Mouse (Mus musculus) kidney, adult 11 months (tissue): ENCODE results near the gene Morn4.
A peak's percentile ranks its signal among the peaks of the same experiment; 100 is the strongest.
"Not testable (repeated sequence)": the region's sequence is repeated elsewhere in the genome, so short reads cannot be mapped to it uniquely, and the experiment has no call there.

Source experiments
- DNase-seq: peaks from one replicate; pipeline ENCODE4 v3.0.0; 2022

Gene Morn4

DNA sequence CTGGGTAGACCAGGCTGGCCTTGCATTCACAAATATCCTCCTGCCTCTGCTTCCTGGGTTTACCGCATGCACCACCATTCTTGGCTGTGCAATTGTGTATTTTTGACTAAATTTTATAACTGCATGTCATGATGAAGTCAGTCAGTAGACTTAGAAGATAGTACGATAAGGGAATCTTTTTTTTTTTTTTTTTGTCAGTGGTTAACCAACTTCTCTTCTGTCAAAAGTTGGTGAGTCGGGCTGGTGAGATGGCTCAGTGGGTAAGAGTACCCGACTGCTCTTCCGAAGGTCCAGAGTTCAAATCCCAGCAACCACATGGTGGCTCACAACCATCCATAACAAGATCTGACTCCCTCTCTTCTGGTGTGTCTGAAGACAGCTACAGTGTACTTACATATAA, 4.5 kb downstream of the Morn4 start:
- DNase-seq: not testable (repeated sequence)

DNA sequence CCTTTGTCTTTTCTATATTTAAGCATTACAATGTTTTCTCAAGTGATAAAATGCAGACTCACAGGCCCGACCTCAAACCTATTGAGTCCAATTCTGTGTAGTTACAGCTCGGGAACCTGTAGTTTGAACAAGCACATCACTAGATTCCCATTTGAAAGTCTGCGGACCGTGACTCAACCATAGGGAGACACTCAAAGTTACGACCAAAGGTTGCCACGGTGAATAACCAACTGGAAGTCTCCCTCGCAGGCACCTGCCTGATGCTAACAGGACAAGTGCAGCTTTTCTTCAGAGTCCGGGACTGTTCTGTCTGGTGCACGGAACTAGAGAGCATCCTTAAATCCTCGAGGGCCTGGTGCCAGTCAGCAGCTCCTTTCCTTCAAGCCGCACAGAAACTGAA, 5.7 kb downstream of the Morn4 start:
- DNase-seq: no peak

- peak; percentile 64 for DNase-seq
Measured at GRCm38 (mm10) chr19:42079950-42080349, 6.2 kb downstream of the Morn4 start.

- no peak for DNase-seq
Measured at GRCm38 (mm10) chr19:42079006-42079405, 7.2 kb downstream of the Morn4 start.

DNA sequence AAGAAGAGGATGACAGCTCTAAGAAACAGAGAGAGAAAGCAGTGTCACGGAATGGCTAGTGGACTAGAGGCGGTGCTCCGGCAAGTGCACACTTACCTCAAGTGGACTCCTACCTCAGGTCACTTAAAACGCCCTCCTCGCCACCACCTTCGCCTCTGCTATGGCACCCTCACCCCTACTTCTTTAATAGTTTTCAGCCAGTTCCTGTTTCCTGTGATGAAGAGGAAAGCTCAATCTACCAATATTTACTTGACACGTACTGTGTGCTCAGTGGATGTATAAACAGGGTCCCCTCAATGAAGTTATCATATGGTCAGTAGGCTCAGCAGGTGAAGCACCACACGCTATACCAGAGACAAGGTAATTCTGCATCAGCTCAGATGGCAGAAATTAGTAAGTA, 7.6 kb downstream of the Morn4 start:
- DNase-seq: no peak

GRCm38 (mm10) chr19:42075992-42076391, 10.2 kb downstream of the Morn4 start:
- DNase-seq: no peak

- DNase-seq: no peak
Measured at GRCm38 (mm10) chr19:42075051-42075450, 11.1 kb downstream of the Morn4 start.

DNA sequence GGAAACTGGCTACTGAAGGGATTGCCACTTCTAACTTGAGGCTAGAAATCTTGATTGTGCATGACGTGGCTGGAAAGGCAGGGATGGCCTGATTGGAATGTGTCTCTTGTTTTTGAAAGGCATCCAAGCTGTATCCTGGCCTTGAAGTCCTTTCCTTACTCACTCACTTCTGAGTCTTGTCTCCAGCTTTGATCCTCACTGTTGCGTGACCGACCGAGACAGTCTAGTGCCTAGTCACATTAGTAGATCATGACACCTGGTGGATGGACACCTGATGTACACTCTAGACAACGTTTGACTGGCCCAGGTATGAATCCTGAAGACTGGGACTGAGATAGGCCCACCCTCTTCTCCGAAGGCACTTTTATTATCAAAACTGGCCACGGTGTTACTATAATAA, 13.4 kb downstream of the Morn4 start:
- DNase-seq: peak; percentile 81

DNA sequence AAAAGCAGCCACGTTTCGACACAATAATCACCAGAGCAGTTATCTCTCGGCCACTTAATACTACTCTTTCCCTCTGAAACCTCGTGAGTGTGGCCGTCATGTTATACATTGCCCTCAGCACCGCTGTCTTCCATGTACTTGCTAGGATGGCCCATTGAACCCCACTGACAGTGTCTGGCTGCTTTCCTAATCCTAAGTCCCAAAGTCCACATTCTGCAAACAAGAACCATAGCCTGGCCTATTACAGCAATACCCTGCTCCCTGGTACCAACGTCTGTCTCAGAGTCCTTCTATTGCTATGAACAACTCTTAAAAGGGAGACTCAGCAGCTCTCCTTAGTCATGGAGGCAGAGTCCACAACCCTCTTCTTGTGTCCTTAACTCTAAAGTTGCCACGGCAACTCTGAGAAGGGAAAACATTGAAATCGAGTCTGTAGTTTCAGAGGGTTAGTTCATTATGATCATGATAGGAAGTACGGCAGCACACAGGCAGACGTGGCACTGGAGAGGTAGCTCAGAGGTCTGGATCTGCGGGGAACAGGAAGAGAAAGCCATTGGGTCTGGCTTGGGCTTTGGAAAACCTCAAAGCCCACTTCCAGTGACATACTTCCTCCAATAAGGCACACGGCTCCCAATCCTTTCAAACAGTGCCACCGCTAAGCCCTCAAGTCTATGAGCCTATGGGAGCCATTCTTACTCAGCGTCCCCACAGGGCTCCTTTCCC, 14.1 kb downstream of the Morn4 start:
- peak; percentile 85 for DNase-seq

- DNase-seq: no peak
Measured at GRCm38 (mm10) chr19:42071221-42071620, 14.9 kb downstream of the Morn4 start.

- peak; percentile 44 for DNase-seq
Measured at GRCm38 (mm10) chr19:42069241-42069525, 17.0 kb downstream of the Morn4 start.

- DNase-seq: no peak
Measured at GRCm38 (mm10) chr19:42068441-42069240, 17.5 kb downstream of the Morn4 start.

- DNase-seq: peak; percentile 75
Measured at GRCm38 (mm10) chr19:42061443-42061842, 24.7 kb downstream of the Morn4 start.

GRCm38 (mm10) chr19:42058426-42058825, 27.7 kb downstream of the Morn4 start:
- no peak for DNase-seq

- no peak for DNase-seq
Measured at GRCm38 (mm10) chr19:42056719-42057409, 29.3 kb downstream of the Morn4 start.

DNA sequence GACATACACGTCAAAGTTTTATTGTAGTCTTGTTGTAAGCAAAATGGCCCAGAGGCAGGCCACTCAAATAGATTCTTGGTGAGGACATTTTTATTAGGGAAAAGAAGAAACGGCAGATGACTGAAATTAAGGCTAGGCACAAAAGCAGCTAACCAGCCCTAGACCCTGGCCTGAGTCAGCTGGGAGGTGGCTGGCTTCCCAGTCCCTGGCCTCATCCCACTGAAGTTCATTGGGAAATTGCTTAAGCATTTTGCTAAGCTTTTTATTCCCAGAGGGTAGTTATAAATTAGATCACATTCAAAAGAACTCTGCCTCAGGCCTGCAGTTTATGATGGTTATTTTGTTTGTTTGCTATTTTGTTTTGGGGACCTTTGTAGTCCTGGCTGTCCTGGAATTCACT, 30.3 kb downstream of the Morn4 start:
- DNase-seq: no peak

DNA sequence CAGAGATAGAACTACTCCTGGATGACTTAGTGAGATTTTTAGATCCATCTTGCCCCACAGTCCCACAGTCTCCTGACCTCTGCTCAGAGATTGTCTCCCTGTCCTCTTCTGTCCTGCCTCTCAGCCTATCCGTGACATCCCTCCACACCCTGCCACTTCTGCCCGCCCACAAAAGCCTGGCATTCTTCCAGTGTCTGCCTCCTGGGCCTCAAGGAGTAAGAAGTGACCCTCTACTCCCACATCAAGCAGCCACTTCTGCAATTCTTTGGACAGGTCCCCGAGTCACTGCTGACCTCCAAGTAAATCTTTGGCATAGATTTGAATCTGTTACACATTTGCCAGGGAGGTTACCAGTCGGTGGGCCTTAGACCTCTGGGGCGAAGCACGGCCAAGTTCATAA, 31.9 kb downstream of the Morn4 start:
- peak; percentile 92 for DNase-seq

- DNase-seq: no peak
Measured at GRCm38 (mm10) chr19:42051948-42052347, 34.2 kb downstream of the Morn4 start, which contains the start of gene 4933411K16Rik. Gene 4933411K16Rik, plus strand, starts transcription at chr19:42052248.

- DNase-seq: no peak
Measured at GRCm38 (mm10) chr19:42051351-42051750, 34.8 kb downstream of the Morn4 start.

DNA sequence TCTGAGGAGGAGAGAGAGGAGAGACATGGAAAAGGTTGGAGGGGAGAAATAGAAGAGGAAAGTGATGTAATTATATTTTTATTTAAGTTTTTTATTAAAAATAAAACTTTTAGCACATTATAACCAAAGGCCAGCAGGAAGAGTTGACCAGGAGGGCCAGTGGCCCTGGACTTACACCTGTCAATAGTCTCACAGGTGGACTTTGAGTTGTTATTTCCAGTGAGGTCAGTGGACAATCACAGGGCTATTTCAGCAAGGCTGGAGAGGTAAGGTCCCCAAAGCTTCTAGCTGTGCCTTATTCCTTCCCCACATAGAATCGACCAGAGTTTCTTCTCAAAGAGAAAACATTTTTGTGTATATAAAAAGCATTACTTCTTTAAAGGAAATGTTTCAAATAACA, 35.9 kb downstream of the Morn4 start:
- no peak for DNase-seq

DNA sequence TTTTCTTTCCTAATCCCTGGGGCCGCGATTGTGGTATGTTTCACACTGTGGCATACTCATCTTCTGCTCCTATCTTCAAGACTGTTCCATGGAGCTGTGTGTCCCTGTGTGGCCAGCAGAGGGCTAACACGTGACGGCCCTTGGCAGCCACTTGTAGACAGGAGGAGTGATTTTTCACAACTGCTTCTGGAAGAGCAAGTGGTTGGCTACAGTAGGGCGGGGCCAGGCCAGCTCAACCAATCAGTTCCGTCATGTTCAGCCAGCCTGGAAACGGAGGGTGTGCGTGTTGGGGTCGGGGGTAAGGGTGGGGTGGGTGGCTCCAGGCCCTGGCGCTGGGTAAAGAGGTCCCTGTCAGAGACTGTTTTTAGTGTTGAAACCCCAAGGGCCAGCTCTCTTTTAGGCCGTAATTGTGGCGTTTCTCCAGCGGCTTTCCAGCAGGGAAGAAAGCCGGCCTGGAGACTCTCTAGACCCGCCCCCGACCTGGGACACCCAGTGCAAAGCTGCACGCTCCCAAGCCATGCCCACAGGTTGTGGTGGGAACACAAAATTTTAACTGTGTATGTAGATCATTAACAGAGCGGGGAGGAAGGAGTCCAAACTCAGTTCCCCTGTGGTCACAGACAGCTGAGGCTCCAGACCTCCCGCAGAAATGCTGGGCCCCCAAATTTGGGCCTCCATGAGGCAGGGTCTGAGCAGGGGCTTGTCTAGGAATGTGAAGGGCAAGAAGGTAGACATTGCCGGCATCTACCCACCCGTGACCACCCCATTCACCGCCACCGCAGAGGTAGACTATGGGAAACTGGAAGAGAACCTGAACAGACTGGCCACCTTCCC, 40.7 kb downstream of the Morn4 start, which contains the start of gene Hoga1:
Gene Hoga1, plus strand, starts transcription at position 342 of the 834 bp plus-strand sequence.
- peak; percentile 92 for DNase-seq

DNA sequence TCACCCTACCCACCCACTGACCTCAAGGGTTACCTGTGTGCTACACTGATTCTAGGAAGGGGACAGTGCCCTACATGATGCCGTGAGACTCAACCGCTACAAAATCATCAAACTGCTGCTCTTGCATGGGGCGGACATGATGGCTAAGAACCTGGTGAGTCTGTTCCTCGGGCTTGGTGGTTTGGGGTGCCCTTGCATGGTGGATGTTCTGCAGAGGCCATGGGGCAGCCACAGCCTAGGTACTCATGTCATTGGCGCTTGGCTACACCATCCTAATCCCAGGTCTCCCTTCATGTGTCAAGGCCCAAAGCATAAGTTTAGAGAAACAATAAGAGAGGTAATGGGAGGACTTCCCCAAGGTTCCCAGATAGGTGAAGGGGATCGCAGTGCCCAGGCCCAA, 42.2 kb downstream of the Morn4 start:
- no peak for DNase-seq

- DNase-seq: no peak
Measured at GRCm38 (mm10) chr19:42038310-42038709, 47.8 kb downstream of the Morn4 start.
